Mouse (Mus musculus) hindlimb bud, embryonic 11.5 days (tissue): ENCODE data around the gene Fggy.

ENCODE experiments used
- DNase-seq: peaks from one replicate; pipeline ENCODE4 v3.0.0-alpha.2; 2012; ENCODE audit warnings: low read depth, low spot score; ENCODE audit errors: extremely low spot score

Fggy gene

GRCm38 (mm10) chr4:95953328-95953727, 396.0 kb downstream of the Fggy start:
- no peak for DNase-seq

- DNase-seq: peak; percentile 68
Observed at GRCm38 (mm10) chr4:95966928-95967724, 409.8 kb downstream of the Fggy start, which contains the start of gene Hook1. TSS of gene Hook1 (plus strand) at chr4:95967240.
